Mouse (Mus musculus): ENCODE results near the gene Lepr. TPM values are rescaled to one million over a fixed set of nuclear protein-coding genes. Genes with fewer than 3 reads are reported as not detected.

The Lepr gene
- polyA plus RNA-seq, 1 experiment: 1.8 TPM

GRCm38 (mm10) chr4:101860873-101861272, 143.7 kb downstream of the Lepr start:
- peak; percentile 44 for TF ChIP-seq CTCF (IDR thresholded peaks at IDR 0.05; ENCODE audit: extremely low read depth, insufficient read depth, low read length)
- TF ChIP-seq POLR2A (IDR thresholded peaks at IDR 0.05; ENCODE audit: extremely low read depth, insufficient read depth, low read length): no peak
- Histone ChIP-seq H3K4me3 (ENCODE audit: insufficient read depth, low read length) (no peak overlapping the region), H3K27ac (ENCODE audit: insufficient read depth, low read length) (no peak overlapping the region), H3K4me1 (ENCODE audit: control insufficient read depth, insufficient read depth, low read length) (no peaks in the 10 kb centered on the region)

- no peak overlapping the region for H3K4me3 ChIP-seq (ENCODE audit: insufficient read depth, low read length)
- no peaks in the 10 kb centered on the region for H3K4me1 ChIP-seq (ENCODE audit: control insufficient read depth, insufficient read depth, low read length)
- TF ChIP-seq CTCF (IDR thresholded peaks at IDR 0.05; ENCODE audit: extremely low read depth, insufficient read depth, low read length): no peak
- no peak for TF ChIP-seq POLR2A (IDR thresholded peaks at IDR 0.05; ENCODE audit: extremely low read depth, insufficient read depth, low read length)
- H3K27ac ChIP-seq (ENCODE audit: insufficient read depth, low read length): no peak overlapping the region
Measured at GRCm38 (mm10) chr4:101862289-101862688, 145.1 kb downstream of the Lepr start.

Other genes with a start within 250 kb of the Lepr start
- 144 and 145 TPM in 2 replicates for gene Dnajc6, start 220.8 kb upstream of the Lepr start, polyA plus RNA-seq (2012; rRNA removed)
- 41.2 and 43.1 TPM in 2 replicates for gene Leprot, start 69.7 kb upstream of the Lepr start, polyA plus RNA-seq (2012; rRNA removed)
- not detected in 2 replicates for gene B020004J07Rik, start 126.6 kb downstream of the Lepr start, polyA plus RNA-seq (2012; rRNA removed)
- gene C130073F10Rik, start 176.4 kb downstream of the Lepr start, polyA plus RNA-seq (2012; rRNA removed): not detected in 2 replicates
- not detected in 2 replicates for gene Gm12800, start 191.7 kb downstream of the Lepr start, polyA plus RNA-seq (2012; rRNA removed)
- gene Gm12794, start 223.0 kb downstream of the Lepr start, polyA plus RNA-seq (2012; rRNA removed): not detected in 2 replicates

Measured in cortical plate, adult 2 months (tissue).